Mouse (Mus musculus): ENCODE measurements around the gene Gm20388. TPM values are rescaled to one million over a fixed set of nuclear protein-coding genes. Genes with fewer than 3 reads are reported as not detected.

Gm20388 gene
- total and polyA plus RNA-seq, 3 experiments, result 0.02 to 0.05 TPM; not detected in 1

- Histone ChIP-seq H3K4me1 (ENCODE audit: insufficient read depth, low read depth, low read length) (no peaks in the 10 kb centered on the region), H3K4me3 (ENCODE audit: low read depth, low read length) (no peak overlapping the region), H3K36me3 (replicated peaks) (no peaks in the 10 kb centered on the region), H3K27me3 (ENCODE audit: insufficient read depth, low read length) (no peaks in the 10 kb centered on the region), H3K9me3 (replicated peaks) (peaks cover 25% of the 10 kb centered on the region)
- no peak for TF ChIP-seq CTCF (IDR thresholded peaks at IDR 0.05; ENCODE audit: low read depth, low read length)
- no peak for TF ChIP-seq GATA2 (IDR thresholded peaks at IDR 0.05; ENCODE audit: borderline replicate concordance, low read depth, low read length)
- ATAC-seq (ENCODE audit: extremely low read depth, insufficient number of reproducible peaks, low FRiP score, poor library complexity, severe bottlenecking) (no peak), DNase-seq (ENCODE audit: low spot score) (no peak)
These were observed 4271.6 kb downstream of the Gm20388 start for GRCm38 (mm10) chr8:124182224-124182623.

DNA sequence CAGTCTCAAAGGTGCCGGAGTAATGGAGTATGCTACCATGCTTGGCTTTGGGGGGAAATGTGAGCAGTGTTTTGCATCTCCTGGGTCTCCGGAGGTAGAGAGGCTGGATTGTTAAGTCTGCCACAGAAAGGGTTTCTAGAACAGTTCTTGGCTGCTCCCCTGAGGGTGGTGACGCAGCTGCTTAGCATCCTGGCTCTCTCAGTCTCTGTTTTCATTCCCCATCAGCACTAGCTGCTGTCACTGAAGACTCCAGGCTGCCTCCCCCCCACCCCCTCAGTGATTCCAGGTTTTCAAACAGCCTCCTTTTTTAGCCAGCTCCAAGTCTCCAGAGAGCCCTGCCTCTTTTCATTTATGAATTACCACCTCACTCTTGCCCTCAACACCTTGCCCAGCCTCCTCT is 4273.4 kb downstream of the Gm20388 start:
- ATAC-seq (ENCODE audit: extremely low read depth, insufficient number of reproducible peaks, low FRiP score, poor library complexity, severe bottlenecking) (no peak), DNase-seq (ENCODE audit: low spot score) (no peak)
- Histone ChIP-seq H3K4me3 (ENCODE audit: low read depth, low read length) (no peak overlapping the region), H3K36me3 (replicated peaks) (no peaks in the 10 kb centered on the region), H3K27me3 (ENCODE audit: insufficient read depth, low read length) (no peaks in the 10 kb centered on the region), H3K9me3 (replicated peaks) (peaks cover 23% of the 10 kb centered on the region), H3K4me1 (ENCODE audit: insufficient read depth, low read depth, low read length) (no peaks in the 10 kb centered on the region)
- no peak for TF ChIP-seq CTCF (IDR thresholded peaks at IDR 0.05; ENCODE audit: low read depth, low read length)
- TF ChIP-seq POLR2AphosphoS5 (IDR thresholded peaks at IDR 0.05; ENCODE audit: insufficient replicate concordance, low read depth, low read length), result no peak
- TF ChIP-seq GATA1 (IDR thresholded peaks at IDR 0.05; ENCODE audit: borderline replicate concordance, low read length), result no peak
- TF ChIP-seq TAL1 (conservative IDR thresholded peaks at IDR 0.05; ENCODE audit: low read depth, low read length), result no peak
- no peak for TF ChIP-seq GATA2 (IDR thresholded peaks at IDR 0.05; ENCODE audit: borderline replicate concordance, low read depth, low read length)

- H3K4me1 ChIP-seq (ENCODE audit: insufficient read depth, low read depth, low read length), result no peaks in the 10 kb centered on the region
- no peak for TF ChIP-seq GATA1 (IDR thresholded peaks at IDR 0.05; ENCODE audit: borderline replicate concordance, low read length)
- no peak for TF ChIP-seq TAL1 (conservative IDR thresholded peaks at IDR 0.05; ENCODE audit: low read depth, low read length)
- TF ChIP-seq CTCF (IDR thresholded peaks at IDR 0.05; ENCODE audit: low read depth, low read length), result no peak
- no peak for TF ChIP-seq POLR2AphosphoS5 (IDR thresholded peaks at IDR 0.05; ENCODE audit: insufficient replicate concordance, low read depth, low read length)
- TF ChIP-seq GATA2 (IDR thresholded peaks at IDR 0.05; ENCODE audit: borderline replicate concordance, low read depth, low read length), result no peak
- ATAC-seq (ENCODE audit: extremely low read depth, insufficient number of reproducible peaks, low FRiP score, poor library complexity, severe bottlenecking), result no peak
- H3K36me3 ChIP-seq (replicated peaks), result no peaks in the 10 kb centered on the region
- no peak overlapping the region for H3K4me3 ChIP-seq (ENCODE audit: low read depth, low read length)
- peaks cover 23% of the 10 kb centered on the region for H3K9me3 ChIP-seq (replicated peaks)
- no peaks in the 10 kb centered on the region; the same call in 1 of the 2 replicates for H3K27me3 ChIP-seq (ENCODE audit: insufficient read depth, low read length)
- no peak for DNase-seq (ENCODE audit: low spot score)
These were observed 4273.9 kb downstream of the Gm20388 start for GRCm38 (mm10) chr8:124184507-124184906.

GRCm38 (mm10) chr8:124185081-124185480 is 4274.4 kb downstream of the Gm20388 start:
- no peaks in the 10 kb centered on the region for H3K4me1 ChIP-seq (ENCODE audit: insufficient read depth, low read depth, low read length)
- no peaks in the 10 kb centered on the region; the same call in 1 of the 2 replicates for H3K27me3 ChIP-seq (ENCODE audit: insufficient read depth, low read length)
- DNase-seq (ENCODE audit: low spot score) (no peak), ATAC-seq (ENCODE audit: extremely low read depth, insufficient number of reproducible peaks, low FRiP score, poor library complexity, severe bottlenecking) (no peak)
- TF ChIP-seq POLR2AphosphoS5 (IDR thresholded peaks at IDR 0.05; ENCODE audit: insufficient replicate concordance, low read depth, low read length) (no peak), GATA1 (IDR thresholded peaks at IDR 0.05; ENCODE audit: borderline replicate concordance, low read length) (no peak), GATA2 (IDR thresholded peaks at IDR 0.05; ENCODE audit: borderline replicate concordance, low read depth, low read length) (no peak), CTCF (IDR thresholded peaks at IDR 0.05; ENCODE audit: low read depth, low read length) (no peak), TAL1 (conservative IDR thresholded peaks at IDR 0.05; ENCODE audit: low read depth, low read length) (no peak)
- H3K4me3 ChIP-seq (ENCODE audit: low read depth, low read length), result no peak overlapping the region
- peaks cover 26% of the 10 kb centered on the region for H3K9me3 ChIP-seq (replicated peaks)
- H3K36me3 ChIP-seq (replicated peaks), result no peaks in the 10 kb centered on the region

DNA sequence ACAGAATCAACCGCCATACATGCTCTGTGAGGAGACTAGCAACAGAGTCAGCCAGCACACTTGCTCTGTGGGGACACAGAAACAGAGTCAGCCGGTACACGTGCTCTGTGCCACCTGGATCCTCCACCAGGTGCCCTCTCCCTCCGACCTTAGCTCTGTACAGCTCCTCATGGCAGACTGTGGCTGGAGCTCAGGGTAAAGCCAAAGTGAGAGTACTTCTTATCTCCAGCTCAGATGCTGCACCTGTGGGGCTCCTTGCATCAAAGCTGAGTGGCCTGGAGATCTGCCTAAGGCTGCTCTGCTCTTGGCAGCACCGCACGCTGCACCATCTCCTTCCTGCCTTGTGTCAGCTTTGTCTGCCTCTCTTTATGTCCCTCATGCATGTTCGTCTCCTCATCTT is 4279.7 kb downstream of the Gm20388 start:
- H3K27me3 ChIP-seq (ENCODE audit: insufficient read depth, low read length), result no peaks in the 10 kb centered on the region; the same call in 1 of the 2 replicates
- no peak for DNase-seq (ENCODE audit: low spot score)
- H3K36me3 ChIP-seq (replicated peaks), result no peaks in the 10 kb centered on the region
- no peaks in the 10 kb centered on the region for H3K4me1 ChIP-seq (ENCODE audit: insufficient read depth, low read depth, low read length)
- no peak overlapping the region for H3K4me3 ChIP-seq (ENCODE audit: low read depth, low read length)
- TF ChIP-seq POLR2AphosphoS5 (IDR thresholded peaks at IDR 0.05; ENCODE audit: insufficient replicate concordance, low read depth, low read length), result no peak
- TF ChIP-seq TAL1 (conservative IDR thresholded peaks at IDR 0.05; ENCODE audit: low read depth, low read length), result no peak
- no peak for TF ChIP-seq CTCF (IDR thresholded peaks at IDR 0.05; ENCODE audit: low read depth, low read length)
- TF ChIP-seq GATA2 (IDR thresholded peaks at IDR 0.05; ENCODE audit: borderline replicate concordance, low read depth, low read length), result no peak
- no peak for TF ChIP-seq GATA1 (IDR thresholded peaks at IDR 0.05; ENCODE audit: borderline replicate concordance, low read length)
- peaks cover 25% of the 10 kb centered on the region for H3K9me3 ChIP-seq (replicated peaks)
- no peak for ATAC-seq (ENCODE audit: extremely low read depth, insufficient number of reproducible peaks, low FRiP score, poor library complexity, severe bottlenecking)

- Histone ChIP-seq H3K4me3 (ENCODE audit: low read depth, low read length) (no peak overlapping the region), H3K9me3 (replicated peaks) (peaks cover 31% of the 10 kb centered on the region), H3K27me3 (ENCODE audit: insufficient read depth, low read length) (no peaks in the 10 kb centered on the region; the same call in 1 of the 2 replicates), H3K4me1 (ENCODE audit: insufficient read depth, low read depth, low read length) (no peaks in the 10 kb centered on the region), H3K36me3 (replicated peaks) (no peaks in the 10 kb centered on the region)
- DNase-seq (ENCODE audit: low spot score), result no peak
- TF ChIP-seq CTCF (IDR thresholded peaks at IDR 0.05; ENCODE audit: low read depth, low read length), result no peak
- no peak for TF ChIP-seq POLR2AphosphoS5 (IDR thresholded peaks at IDR 0.05; ENCODE audit: insufficient replicate concordance, low read depth, low read length)
- TF ChIP-seq TAL1 (conservative IDR thresholded peaks at IDR 0.05; ENCODE audit: low read depth, low read length), result no peak
- no peak for TF ChIP-seq GATA2 (IDR thresholded peaks at IDR 0.05; ENCODE audit: borderline replicate concordance, low read depth, low read length)
- TF ChIP-seq GATA1 (IDR thresholded peaks at IDR 0.05; ENCODE audit: borderline replicate concordance, low read length), result no peak
- no peak for ATAC-seq (ENCODE audit: extremely low read depth, insufficient number of reproducible peaks, low FRiP score, poor library complexity, severe bottlenecking)
These were observed 4281.6 kb downstream of the Gm20388 start for GRCm38 (mm10) chr8:124192242-124192641.

All from G1E (cell line).